Mouse (Mus musculus) liver, embryonic 13.5 days (tissue): ENCODE data around the gene Igfbp3. TPM values are rescaled to one million over a fixed set of nuclear protein-coding genes. Genes with fewer than 3 reads are reported as not detected.

Source experiments
- ATAC-seq: fragments of 200-750 bp; cut with Nextera tagmentation; 2 replicates; pipeline ENCODE4 v1.8.0; 2017; ENCODE audit warnings: low read depth, mild to moderate bottlenecking, moderate number of reproducible peaks, moderate library complexity
- DNase-seq: peaks from one replicate; pipeline ENCODE4 v3.0.0; 2022
- H3K27ac ChIP-seq: fragments of 300-500 bp; sonication (generic); 2 replicates; pipeline ENCODE4 v1.5.1; 2015; ENCODE audit warnings: moderate library complexity, mild to moderate bottlenecking, inconsistent platforms
- H3K27me3 ChIP-seq: fragments of 300-500 bp; sonication (generic); 2 replicates; pipeline ENCODE4 v1.6.1; 2015; ENCODE audit warnings: mild to moderate bottlenecking, inconsistent platforms
- H3K36me3 ChIP-seq: fragments of 300-500 bp; sonication (generic); 2 replicates; pipeline ENCODE4 v1.6.1; 2015; ENCODE audit warnings: mild to moderate bottlenecking, inconsistent platforms
- H3K4me1 ChIP-seq: fragments of 300-500 bp; sonication (generic); replicated peaks from 2 replicates; pipeline ENCODE4 v1.6.1; 2015; ENCODE audit warnings: inconsistent platforms
- H3K4me2 ChIP-seq: fragments of 300-500 bp; sonication (generic); 2 replicates; pipeline ENCODE4 v1.6.1; 2015; ENCODE audit warnings: inconsistent platforms, mild to moderate bottlenecking, moderate library complexity
- H3K4me3 ChIP-seq: fragments of 300-500 bp; sonication (generic); replicated peaks from 2 replicates; pipeline ENCODE4 v1.5.1; 2015; ENCODE audit warnings: mild to moderate bottlenecking, inconsistent platforms
- H3K9ac ChIP-seq: fragments of 300-500 bp; sonication (generic); 2 replicates; pipeline ENCODE4 v1.6.1; 2015; ENCODE audit warnings: mild to moderate bottlenecking, inconsistent platforms
- H3K9me3 ChIP-seq: fragments of 300-500 bp; sonication (generic); replicated peaks from 2 replicates; pipeline ENCODE4 v1.6.1; 2016; ENCODE audit warnings: inconsistent platforms
- WGBS: fragments of 180-500 bp; shearing (Covaris S2); methylation state at CpG from one replicate; pipeline ENCODE4 v1.1.7; 2015; ENCODE audit not compliant: insufficient replicate concordance; 5-methylcytosine and 5-hydroxymethylcytosine counted together
- polyA plus RNA-seq: library from polyadenylated mRNA; unstranded; fragments of >200 nt; fragmentation: Nextera tagmentation; extraction: Ambion mirVana; gene quantifications from 2 replicates; pipeline ENCODE4 v1.2.1, GENCODE M21; 2015

Gene Igfbp3
- 22.8 and 24.8 TPM in 2 replicates for polyA plus RNA-seq

GRCm38 (mm10) chr11:7213501-7214341 lies at the start of gene Igfbp3:
Igfbp3 (minus strand) TSS chr11:7213923.
- no peak for DNase-seq
- ATAC-seq: peak; percentile 43
- H3K36me3 ChIP-seq: no peaks in the 10 kb centered on the region
- peak within 1 kb of the TSS; percentile 57 for H3K4me2 ChIP-seq
- no peaks in the 10 kb centered on the region for H3K9me3 ChIP-seq
- H3K4me3 ChIP-seq: peak within 1 kb of the TSS; percentile 49
- no peak within 1 kb of the TSS for H3K27ac ChIP-seq
- peak within 1 kb of the TSS; percentile 39; the same call in 1 of the 2 replicates for H3K9ac ChIP-seq
- peaks cover 49% of the 10 kb centered on the region for H3K27me3 ChIP-seq
- WGBS: 1% methylated on average over 64 of the region's 104 CpGs
- H3K4me1 ChIP-seq: no peaks in the 10 kb centered on the region

DNA sequence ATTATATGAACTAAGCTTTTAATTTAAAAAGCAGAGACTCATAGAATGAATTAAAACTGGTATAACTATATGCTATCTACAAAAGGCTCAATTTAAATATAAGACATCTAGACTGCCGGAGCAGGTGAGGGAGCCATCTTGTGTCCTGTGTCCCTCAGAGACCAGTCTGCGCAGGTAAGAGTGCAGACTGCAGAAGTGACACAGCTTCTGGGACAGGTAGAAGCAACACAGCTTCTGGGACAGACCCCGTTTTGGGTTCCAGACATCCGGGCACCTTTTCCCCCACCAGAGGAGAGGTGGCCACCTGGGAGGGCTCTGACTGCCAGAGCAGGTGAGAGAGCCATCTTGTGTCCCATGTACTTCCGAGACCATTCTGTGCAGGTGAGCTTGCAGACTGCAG lies 37.1 kb upstream of the Igfbp3 start:
- no peaks in the 10 kb centered on the region for H3K4me1 ChIP-seq
- WGBS: 62% methylated on average over 5 of the region's 5 CpGs
- H3K4me2 ChIP-seq: no peak overlapping the region
- H3K9ac ChIP-seq: no peak overlapping the region
- ATAC-seq (no peak), DNase-seq (no peak)
- H3K36me3 ChIP-seq: no peaks in the 10 kb centered on the region
- H3K27me3 ChIP-seq: no peaks in the 10 kb centered on the region
- H3K27ac ChIP-seq: no peak overlapping the region
- no peaks in the 10 kb centered on the region for H3K9me3 ChIP-seq
- no peak overlapping the region for H3K4me3 ChIP-seq

DNA sequence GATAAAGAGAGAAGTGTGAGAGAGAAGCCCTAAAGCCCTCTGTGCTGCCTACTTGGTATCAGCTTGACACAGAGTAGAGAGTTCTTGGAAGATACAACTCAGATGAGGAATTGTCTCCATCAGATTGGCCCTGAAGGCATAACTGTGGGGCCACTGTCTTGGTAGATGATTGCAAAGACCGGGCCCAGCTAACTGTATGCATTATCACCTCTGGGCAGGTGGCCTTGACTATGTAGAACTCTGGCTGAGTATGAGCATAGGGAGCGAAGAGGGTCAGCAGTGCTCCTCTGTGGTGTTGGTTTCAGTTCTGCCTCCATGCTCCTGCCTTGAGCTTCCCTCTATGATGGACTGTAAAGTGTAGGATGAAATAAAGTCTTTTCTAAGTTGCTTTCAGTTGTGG lies 36.7 kb upstream of the Igfbp3 start:
- WGBS: 55% methylated on average over 2 of the region's 2 CpGs
- no peaks in the 10 kb centered on the region for H3K27me3 ChIP-seq
- DNase-seq (no peak), ATAC-seq (peak; percentile 61)
- H3K27ac ChIP-seq: no peak overlapping the region
- H3K4me1 ChIP-seq: no peaks in the 10 kb centered on the region
- H3K9ac ChIP-seq: no peak overlapping the region
- H3K4me3 ChIP-seq: no peak overlapping the region
- no peaks in the 10 kb centered on the region for H3K9me3 ChIP-seq
- no peaks in the 10 kb centered on the region for H3K36me3 ChIP-seq
- no peak overlapping the region for H3K4me2 ChIP-seq

DNA sequence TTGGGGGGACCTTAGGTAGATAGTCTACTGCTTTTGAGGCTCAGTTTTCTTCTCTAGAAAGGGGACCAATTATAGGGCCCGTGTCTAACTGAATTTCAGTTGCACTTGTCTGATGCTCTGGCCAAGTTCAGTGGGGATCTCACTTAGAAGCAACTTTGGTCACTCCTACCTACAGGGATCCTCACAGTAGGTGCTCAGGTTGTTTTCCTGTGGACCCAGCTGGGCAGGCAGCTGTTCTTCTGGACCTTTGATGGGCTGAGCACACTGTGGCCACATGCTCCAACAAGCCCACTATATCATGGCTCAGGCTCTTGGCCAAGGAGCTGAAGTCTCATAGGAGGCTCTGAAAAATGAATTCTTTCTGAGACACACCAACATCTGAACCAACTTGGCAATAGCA lies 31.1 kb upstream of the Igfbp3 start:
- ATAC-seq: no peak

GRCm38 (mm10) chr11:7239041-7239740 lies 25.5 kb upstream of the Igfbp3 start:
- Histone ChIP-seq H3K4me1 (no peaks in the 10 kb centered on the region), H3K4me3 (no peak overlapping the region), H3K9ac (no peak overlapping the region), H3K27me3 (no peaks in the 10 kb centered on the region), H3K9me3 (no peaks in the 10 kb centered on the region), H3K27ac (no peak overlapping the region), H3K4me2 (no peak overlapping the region), H3K36me3 (no peaks in the 10 kb centered on the region)
- no peak for DNase-seq
- no peak for ATAC-seq
- WGBS: 43% methylated on average over 4 of the region's 4 CpGs

More for the DNA sequence above, 31.1 kb upstream of the Igfbp3 start:
- Histone ChIP-seq H3K9ac (no peak overlapping the region), H3K4me2 (no peak overlapping the region), H3K27ac (no peak overlapping the region), H3K9me3 (no peaks in the 10 kb centered on the region), H3K36me3 (no peaks in the 10 kb centered on the region), H3K4me1 (no peaks in the 10 kb centered on the region), H3K27me3 (no peaks in the 10 kb centered on the region), H3K4me3 (no peak overlapping the region)
- DNase-seq: no peak
- 45% methylated on average over 1 of the region's 1 CpGs for WGBS

DNA sequence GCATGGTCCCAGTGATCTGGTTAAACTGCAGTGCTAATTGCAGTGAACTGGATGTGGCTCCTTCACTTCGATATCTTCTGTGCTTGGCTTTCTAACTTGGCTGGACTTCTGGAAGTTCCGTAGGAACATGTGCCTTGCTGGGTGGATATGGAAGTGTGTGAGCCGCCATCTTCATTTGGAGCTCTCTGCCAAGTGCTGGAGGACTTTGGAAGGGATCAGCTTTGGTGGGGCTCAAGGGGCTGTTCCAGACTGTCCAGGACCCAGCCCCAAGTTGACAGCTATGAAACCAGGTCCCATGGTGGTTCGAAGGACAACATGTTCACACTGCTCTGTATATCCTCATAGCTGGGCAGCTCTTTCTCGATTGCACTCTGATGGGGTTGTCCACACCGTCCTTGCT lies 24.8 kb upstream of the Igfbp3 start:
- Histone ChIP-seq H3K4me2 (no peak overlapping the region), H3K4me1 (no peaks in the 10 kb centered on the region), H3K27ac (no peak overlapping the region), H3K9ac (no peak overlapping the region), H3K27me3 (no peaks in the 10 kb centered on the region), H3K36me3 (no peaks in the 10 kb centered on the region), H3K4me3 (no peak overlapping the region), H3K9me3 (no peaks in the 10 kb centered on the region)
- DNase-seq: no peak
- 58% methylated on average over 6 of the region's 6 CpGs for WGBS
- no peak for ATAC-seq

- Histone ChIP-seq H3K4me1 (no peaks in the 10 kb centered on the region), H3K9ac (no peak overlapping the region), H3K9me3 (no peaks in the 10 kb centered on the region), H3K4me3 (no peak overlapping the region), H3K36me3 (no peaks in the 10 kb centered on the region), H3K27ac (no peak overlapping the region), H3K27me3 (no peaks in the 10 kb centered on the region), H3K4me2 (no peak overlapping the region)
- DNase-seq (no peak), ATAC-seq (no peak)
- 44% methylated on average over 6 of the region's 6 CpGs for WGBS
These were observed 24.0 kb upstream of the Igfbp3 start for GRCm38 (mm10) chr11:7237712-7238111.

DNA sequence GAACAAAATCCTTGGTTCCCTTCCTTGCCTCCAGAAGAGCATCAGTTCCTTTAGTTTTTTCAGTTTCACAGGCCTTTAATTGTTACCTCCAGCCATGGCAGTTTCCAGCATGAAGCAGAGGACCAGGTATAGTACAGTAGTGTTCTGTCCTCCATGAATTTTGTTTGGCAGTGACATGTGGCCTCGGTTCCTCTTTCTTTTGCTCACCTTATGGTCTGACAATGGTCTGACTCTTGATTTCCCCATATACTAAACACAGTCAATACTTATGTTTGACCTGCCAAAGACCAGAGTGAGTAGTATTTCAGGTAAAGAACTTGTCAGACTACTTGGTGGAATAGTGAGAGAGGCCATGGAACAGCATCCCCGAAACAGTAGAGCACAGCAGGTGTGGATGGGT lies 23.0 kb upstream of the Igfbp3 start:
- no peak overlapping the region for H3K4me3 ChIP-seq
- WGBS: 55% methylated on average over 2 of the region's 2 CpGs
- DNase-seq: no peak
- no peaks in the 10 kb centered on the region for H3K4me1 ChIP-seq
- no peak overlapping the region for H3K4me2 ChIP-seq
- H3K9me3 ChIP-seq: no peaks in the 10 kb centered on the region
- H3K36me3 ChIP-seq: no peaks in the 10 kb centered on the region
- ATAC-seq: no peak
- no peak overlapping the region for H3K27ac ChIP-seq
- H3K27me3 ChIP-seq: no peaks in the 10 kb centered on the region
- H3K9ac ChIP-seq: no peak overlapping the region

DNA sequence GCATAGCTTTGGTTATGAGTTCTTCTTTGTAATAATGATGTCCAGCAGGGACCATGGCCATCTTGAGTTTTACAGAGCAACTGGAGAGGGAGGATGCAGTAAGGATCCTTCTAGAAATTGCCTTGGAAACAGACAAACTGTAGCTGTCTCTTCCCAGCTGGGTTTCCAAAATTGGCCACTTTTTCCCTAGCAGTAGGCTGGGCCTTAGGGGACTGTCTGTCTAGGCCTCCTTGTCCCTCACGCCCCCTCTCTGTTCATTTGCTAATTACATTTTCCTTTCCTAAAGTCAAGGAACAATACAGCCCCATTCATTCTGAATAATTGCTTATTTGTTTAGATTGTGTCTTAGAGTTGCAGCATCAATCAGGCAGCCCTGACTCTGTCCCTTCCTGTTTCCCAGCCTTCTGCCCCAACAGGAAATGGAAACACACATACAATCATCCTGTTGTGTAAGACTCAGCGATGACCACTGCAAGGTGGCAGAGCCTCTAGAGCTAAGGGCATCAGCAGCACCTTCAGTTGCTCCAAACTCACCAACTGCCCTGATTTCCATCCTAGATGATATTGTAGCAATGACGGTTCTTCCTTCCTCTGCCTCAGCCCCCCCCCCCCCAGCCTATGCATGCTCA lies 21.4 kb upstream of the Igfbp3 start:
- Histone ChIP-seq H3K4me2 (no peak overlapping the region), H3K27ac (no peak overlapping the region), H3K4me3 (no peak overlapping the region), H3K4me1 (no peaks in the 10 kb centered on the region), H3K27me3 (no peaks in the 10 kb centered on the region), H3K9ac (no peak overlapping the region), H3K9me3 (no peaks in the 10 kb centered on the region), H3K36me3 (no peaks in the 10 kb centered on the region)
- 36% methylated on average over 3 of the region's 3 CpGs for WGBS
- ATAC-seq: 0 out of 2 replicates have a peak, but pooled peaks have one; percentile 12
- no peak for DNase-seq

- H3K4me2 ChIP-seq: no peak overlapping the region
- H3K27me3 ChIP-seq: no peaks in the 10 kb centered on the region
- no peak overlapping the region for H3K4me3 ChIP-seq
- H3K36me3 ChIP-seq: no peaks in the 10 kb centered on the region
- WGBS: 63% methylated on average over 1 of the region's 1 CpGs
- H3K9me3 ChIP-seq: no peaks in the 10 kb centered on the region
- no peak for ATAC-seq
- no peak overlapping the region for H3K9ac ChIP-seq
- H3K4me1 ChIP-seq: no peaks in the 10 kb centered on the region
- H3K27ac ChIP-seq: no peak overlapping the region
- no peak for DNase-seq
These were observed 20.7 kb upstream of the Igfbp3 start for GRCm38 (mm10) chr11:7234436-7234835.

GRCm38 (mm10) chr11:7233333-7233732 lies 19.6 kb upstream of the Igfbp3 start:
- Histone ChIP-seq H3K4me2 (no peak overlapping the region), H3K4me1 (no peaks in the 10 kb centered on the region), H3K27me3 (no peaks in the 10 kb centered on the region), H3K9ac (no peak overlapping the region), H3K27ac (no peak overlapping the region), H3K9me3 (no peaks in the 10 kb centered on the region), H3K4me3 (no peak overlapping the region), H3K36me3 (no peaks in the 10 kb centered on the region)
- DNase-seq (no peak), ATAC-seq (no peak)
- WGBS: 52% methylated on average over 2 of the region's 2 CpGs
